Mouse (Mus musculus): Measurements from ENCODE around the gene Cdk1. TPM values are rescaled to one million over a fixed set of nuclear protein-coding genes. Genes with fewer than 3 reads are reported as not detected.
"Not testable (repeated sequence)": the region's sequence is repeated elsewhere in the genome, so short reads cannot be mapped to it uniquely, and the experiment has no call there.

Cdk1 gene
- polyA plus RNA-seq, 1 experiment from 2014 or later, result 531 TPM

DNA sequence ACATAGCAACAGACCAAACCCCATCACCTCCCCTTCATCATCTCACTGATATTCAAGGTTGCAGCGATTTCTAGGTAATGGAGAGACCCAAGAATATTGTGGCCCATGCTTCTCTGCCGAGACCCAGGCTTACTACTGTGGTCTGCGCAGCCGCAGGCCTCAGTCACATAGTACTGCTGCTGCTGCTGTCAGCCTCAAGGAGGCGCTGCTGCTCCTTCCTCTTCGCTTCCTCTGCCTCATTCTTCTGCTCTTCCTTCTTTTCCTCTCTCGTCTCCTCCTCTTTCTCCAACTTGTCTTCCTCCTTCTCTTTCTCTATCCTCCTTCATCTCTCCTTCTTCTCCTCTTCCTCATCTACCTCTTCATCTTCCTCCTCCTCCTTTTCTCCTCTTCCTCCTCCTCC is 22.4 kb upstream of the Cdk1 start:
- no peak overlapping the region for H3K4me3 ChIP-seq (ENCODE audit: low read length)
- H3K27ac ChIP-seq (ENCODE audit: low read length), result no peak overlapping the region
- H3K27me3 ChIP-seq (ENCODE audit: insufficient read depth, low read length), result no peaks in the 10 kb centered on the region
- no peaks in the 10 kb centered on the region for H3K4me1 ChIP-seq (ENCODE audit: insufficient read depth, low read length)
- H3K9me3 ChIP-seq (ENCODE audit: low read length), result no peaks in the 10 kb centered on the region
- no peak overlapping the region for H3K4me2 ChIP-seq (replicated peaks; ENCODE audit: low read depth, low read length)
- 62% methylated on average over 7 of the region's 7 CpGs for WGBS
- ATAC-seq (ENCODE audit: low FRiP score, low TSS enrichment), result no peak
- no peaks in the 10 kb centered on the region for H3K36me3 ChIP-seq (ENCODE audit: insufficient read depth, low read length)
- H3K9ac ChIP-seq (replicated peaks; ENCODE audit: low read length), result no peak overlapping the region

DNA sequence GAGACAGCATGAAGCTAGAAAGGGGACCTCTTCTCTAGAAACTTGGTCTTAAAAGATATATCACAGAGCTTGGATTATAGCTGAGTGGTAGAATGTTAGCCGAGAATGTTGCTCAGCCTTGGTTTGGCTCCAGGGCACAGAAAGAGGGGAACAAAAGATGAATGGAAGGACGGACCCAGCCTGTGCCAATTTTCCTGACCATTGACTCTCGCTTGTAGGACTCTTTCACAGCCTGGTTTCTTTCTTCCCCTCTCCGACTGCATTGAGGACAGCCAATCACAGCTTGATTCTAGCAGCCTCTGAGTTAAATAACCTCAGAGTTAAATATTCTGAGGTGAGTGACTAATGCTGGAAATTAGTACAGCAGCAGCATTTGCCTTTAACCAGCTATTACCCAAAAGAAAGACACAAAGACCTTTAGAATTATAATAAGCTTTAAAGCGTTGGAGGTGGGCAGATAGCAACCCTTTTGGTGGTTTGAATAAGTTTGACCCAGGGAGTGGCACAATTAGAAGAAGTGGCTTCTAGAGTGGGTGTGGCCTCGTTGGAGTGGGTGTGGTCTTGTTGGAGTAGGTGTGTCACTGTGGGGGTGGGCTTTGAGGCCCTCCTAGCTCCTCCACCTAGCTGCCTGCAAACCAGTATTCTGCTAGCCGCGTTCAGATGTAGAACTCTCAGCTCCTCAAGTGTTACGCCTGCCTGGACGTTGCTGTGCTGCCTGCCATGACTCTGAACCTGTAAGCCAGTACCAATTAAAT is 21.2 kb upstream of the Cdk1 start:
- Histone ChIP-seq H3K4me2 (replicated peaks; ENCODE audit: low read depth, low read length) (no peak overlapping the region), H3K27ac (ENCODE audit: low read length) (no peak overlapping the region), H3K9me3 (ENCODE audit: low read length) (no peaks in the 10 kb centered on the region), H3K36me3 (ENCODE audit: insufficient read depth, low read length) (no peaks in the 10 kb centered on the region), H3K4me3 (ENCODE audit: low read length) (no peak overlapping the region), H3K4me1 (ENCODE audit: insufficient read depth, low read length) (no peaks in the 10 kb centered on the region), H3K9ac (replicated peaks; ENCODE audit: low read length) (no peak overlapping the region), H3K27me3 (ENCODE audit: insufficient read depth, low read length) (no peaks in the 10 kb centered on the region)
- 77% methylated on average over 10 of the region's 10 CpGs for WGBS
- no peak for ATAC-seq (ENCODE audit: low FRiP score, low TSS enrichment)

DNA sequence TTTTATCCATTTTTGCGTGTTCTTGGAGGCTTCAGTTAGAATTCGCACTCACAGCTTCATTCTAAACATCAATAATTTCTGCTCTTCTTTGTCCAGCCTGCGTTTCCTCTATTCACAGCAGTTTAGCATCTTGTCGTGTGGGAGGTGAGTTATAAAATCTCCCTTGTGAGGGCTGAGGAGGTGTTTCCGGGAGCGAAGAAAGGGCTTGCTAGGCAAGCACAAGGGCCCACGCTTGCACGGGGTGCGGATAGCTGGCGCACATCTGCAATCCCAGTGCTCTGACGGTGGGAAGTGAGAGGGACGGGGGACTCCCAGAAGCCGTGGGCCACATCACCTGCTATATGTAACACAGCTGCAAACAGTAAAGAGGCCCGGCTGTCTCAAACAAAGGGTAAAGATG is 19.3 kb upstream of the Cdk1 start:
- no peak overlapping the region for H3K9ac ChIP-seq (replicated peaks; ENCODE audit: low read length)
- H3K9me3 ChIP-seq (ENCODE audit: low read length), result no peaks in the 10 kb centered on the region
- H3K27ac ChIP-seq (ENCODE audit: low read length), result no peak overlapping the region
- H3K27me3 ChIP-seq (ENCODE audit: insufficient read depth, low read length), result no peaks in the 10 kb centered on the region
- H3K4me1 ChIP-seq (ENCODE audit: insufficient read depth, low read length), result no peaks in the 10 kb centered on the region
- 59% methylated on average over 14 of the region's 14 CpGs for WGBS
- H3K4me2 ChIP-seq (replicated peaks; ENCODE audit: low read depth, low read length), result no peak overlapping the region
- no peak overlapping the region for H3K4me3 ChIP-seq (ENCODE audit: low read length)
- no peaks in the 10 kb centered on the region for H3K36me3 ChIP-seq (ENCODE audit: insufficient read depth, low read length)
- no peak for ATAC-seq (ENCODE audit: low FRiP score, low TSS enrichment)

DNA sequence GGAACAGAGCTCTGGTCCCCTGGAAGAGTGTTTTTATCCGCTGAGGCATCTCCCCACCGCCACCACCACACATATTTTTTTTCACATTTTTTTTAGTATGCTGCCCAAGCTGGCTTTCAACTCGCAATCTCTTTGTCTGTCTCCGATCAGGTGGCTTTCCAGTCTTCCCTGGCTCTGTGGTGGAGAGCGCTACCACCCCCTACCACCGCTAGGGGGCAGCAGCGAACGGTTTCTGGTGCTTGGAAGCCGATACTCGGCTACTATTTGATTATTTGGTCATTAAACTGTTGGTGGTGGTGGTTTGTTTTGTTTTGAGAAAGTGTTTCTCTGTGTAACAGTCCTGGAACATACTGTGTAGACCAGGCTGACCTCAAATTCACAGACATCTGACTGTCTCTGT is 18.7 kb upstream of the Cdk1 start:
- Histone ChIP-seq H3K27ac (ENCODE audit: low read length) (no peak overlapping the region), H3K9me3 (ENCODE audit: low read length) (no peaks in the 10 kb centered on the region), H3K36me3 (ENCODE audit: insufficient read depth, low read length) (no peaks in the 10 kb centered on the region), H3K4me1 (ENCODE audit: insufficient read depth, low read length) (no peaks in the 10 kb centered on the region), H3K4me3 (ENCODE audit: low read length) (no peak overlapping the region), H3K4me2 (replicated peaks; ENCODE audit: low read depth, low read length) (no peak overlapping the region), H3K27me3 (ENCODE audit: insufficient read depth, low read length) (no peaks in the 10 kb centered on the region), H3K9ac (replicated peaks; ENCODE audit: low read length) (no peak overlapping the region)
- ATAC-seq (ENCODE audit: low FRiP score, low TSS enrichment), result no peak
- 25% methylated on average over 10 of the region's 10 CpGs for WGBS

DNA sequence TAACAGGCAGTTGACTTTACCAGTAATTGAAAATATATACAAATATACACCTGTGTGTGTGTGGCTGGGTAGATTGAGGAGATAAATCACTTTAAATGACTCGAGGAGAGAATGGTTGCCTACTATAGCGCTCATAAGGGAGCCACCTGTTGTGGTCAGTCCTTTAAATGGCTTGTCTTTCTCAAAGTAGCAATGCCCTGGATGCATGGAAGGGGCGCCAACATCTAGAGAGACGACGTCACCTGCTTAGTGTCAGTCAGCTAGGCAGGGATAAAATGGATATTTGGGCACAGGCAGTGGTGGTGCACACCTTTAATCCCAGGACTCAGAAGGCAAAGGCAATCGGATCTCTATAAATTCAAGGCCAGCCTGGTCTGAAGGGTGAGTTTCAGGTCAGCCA is 16.6 kb upstream of the Cdk1 start:
- no peaks in the 10 kb centered on the region for H3K27me3 ChIP-seq (ENCODE audit: insufficient read depth, low read length)
- H3K27ac ChIP-seq (ENCODE audit: low read length), result no peak overlapping the region
- no peaks in the 10 kb centered on the region for H3K4me1 ChIP-seq (ENCODE audit: insufficient read depth, low read length)
- WGBS, result 81% methylated on average over 6 of the region's 6 CpGs
- ATAC-seq (ENCODE audit: low FRiP score, low TSS enrichment), result no peak
- no peak overlapping the region for H3K4me2 ChIP-seq (replicated peaks; ENCODE audit: low read depth, low read length)
- no peak overlapping the region for H3K9ac ChIP-seq (replicated peaks; ENCODE audit: low read length)
- no peaks in the 10 kb centered on the region for H3K36me3 ChIP-seq (ENCODE audit: insufficient read depth, low read length)
- H3K4me3 ChIP-seq (ENCODE audit: low read length), result no peak overlapping the region
- no peaks in the 10 kb centered on the region for H3K9me3 ChIP-seq (ENCODE audit: low read length)

DNA sequence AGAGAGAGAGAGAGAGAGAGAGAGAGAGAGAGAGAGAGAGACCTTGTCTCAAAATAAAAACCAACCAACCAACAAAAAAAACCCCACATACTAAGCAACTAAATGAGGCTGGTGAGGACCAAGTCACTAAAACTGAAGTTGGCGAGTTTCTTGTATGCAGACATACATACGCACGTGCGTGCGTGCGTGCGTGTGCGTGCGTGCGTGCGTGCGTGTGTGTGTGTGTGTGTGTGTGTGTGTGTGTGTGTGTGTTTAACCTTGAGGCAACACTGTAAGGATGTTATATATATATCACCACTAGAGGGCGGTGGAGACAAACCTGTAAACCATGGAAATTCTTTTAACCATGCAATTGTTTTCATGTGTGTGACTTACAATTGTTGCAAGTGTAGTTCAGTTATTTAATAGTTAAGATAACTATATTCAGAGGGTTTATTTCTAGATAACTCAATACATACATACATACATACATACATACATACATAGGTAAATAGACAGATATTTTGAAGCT is 14.2 kb upstream of the Cdk1 start:
- ATAC-seq (ENCODE audit: low FRiP score, low TSS enrichment), result no peak
- H3K36me3 ChIP-seq (ENCODE audit: insufficient read depth, low read length), result no peaks in the 10 kb centered on the region
- 82% methylated on average over 13 of the region's 13 CpGs for WGBS
- H3K9ac ChIP-seq (replicated peaks; ENCODE audit: low read length), result no peak overlapping the region
- H3K27me3 ChIP-seq (ENCODE audit: insufficient read depth, low read length), result no peaks in the 10 kb centered on the region
- no peaks in the 10 kb centered on the region for H3K4me1 ChIP-seq (ENCODE audit: insufficient read depth, low read length)
- H3K4me3 ChIP-seq (ENCODE audit: low read length), result no peak overlapping the region
- no peaks in the 10 kb centered on the region for H3K9me3 ChIP-seq (ENCODE audit: low read length)
- H3K27ac ChIP-seq (ENCODE audit: low read length), result no peak overlapping the region
- no peak overlapping the region for H3K4me2 ChIP-seq (replicated peaks; ENCODE audit: low read depth, low read length)

DNA sequence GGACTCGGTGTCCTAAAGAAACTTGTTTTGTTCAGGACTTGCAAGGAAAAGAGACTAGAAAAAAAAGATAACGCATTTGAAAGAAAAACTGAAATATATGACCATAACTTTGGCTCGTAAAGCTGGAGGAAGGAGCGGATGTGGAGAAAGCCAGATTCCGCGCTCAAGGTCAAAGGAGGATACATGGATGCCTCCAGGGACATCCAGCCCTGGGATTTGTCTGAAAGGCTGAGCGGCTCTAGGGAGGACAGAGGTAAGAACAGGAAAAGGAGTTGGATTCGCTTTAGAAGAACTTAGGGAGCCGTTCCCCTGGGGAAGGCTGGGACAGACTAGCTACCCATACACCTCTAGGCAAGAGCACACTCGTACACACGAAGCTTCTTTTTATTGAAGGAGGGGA is 13.5 kb upstream of the Cdk1 start:
- no peaks in the 10 kb centered on the region for H3K27me3 ChIP-seq (ENCODE audit: insufficient read depth, low read length)
- WGBS, result 73% methylated on average over 11 of the region's 11 CpGs
- no peak for ATAC-seq (ENCODE audit: low FRiP score, low TSS enrichment)
- H3K9ac ChIP-seq (replicated peaks; ENCODE audit: low read length), result no peak overlapping the region
- no peaks in the 10 kb centered on the region for H3K4me1 ChIP-seq (ENCODE audit: insufficient read depth, low read length)
- H3K4me3 ChIP-seq (ENCODE audit: low read length), result no peak overlapping the region
- no peak overlapping the region for H3K27ac ChIP-seq (ENCODE audit: low read length)
- H3K4me2 ChIP-seq (replicated peaks; ENCODE audit: low read depth, low read length), result no peak overlapping the region
- no peaks in the 10 kb centered on the region for H3K36me3 ChIP-seq (ENCODE audit: insufficient read depth, low read length)
- no peaks in the 10 kb centered on the region; the same call in 1 of the 2 replicates for H3K9me3 ChIP-seq (ENCODE audit: low read length)

DNA sequence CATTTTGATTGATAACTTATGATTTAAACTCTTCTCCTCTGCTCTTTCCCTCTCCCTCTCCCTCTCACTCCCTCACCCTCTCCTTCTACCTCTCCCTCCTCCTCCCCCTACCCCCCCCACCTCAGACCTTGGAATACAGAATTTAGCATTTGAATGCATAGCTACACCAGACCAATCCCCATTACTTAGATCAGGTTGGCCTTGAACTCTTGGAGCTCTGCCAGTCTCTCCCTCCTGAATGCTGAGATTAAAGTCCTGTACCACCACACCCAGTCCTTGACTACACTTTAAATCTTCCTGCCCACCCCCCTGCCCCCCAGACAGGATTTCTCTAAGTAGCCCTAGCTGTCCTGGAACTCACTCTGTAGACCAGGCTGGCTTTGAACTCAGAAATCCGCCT is 6.9 kb upstream of the Cdk1 start:
- ATAC-seq (ENCODE audit: low FRiP score, low TSS enrichment), result no peak
- H3K4me2 ChIP-seq (replicated peaks; ENCODE audit: low read depth, low read length), result no peak overlapping the region

DNA sequence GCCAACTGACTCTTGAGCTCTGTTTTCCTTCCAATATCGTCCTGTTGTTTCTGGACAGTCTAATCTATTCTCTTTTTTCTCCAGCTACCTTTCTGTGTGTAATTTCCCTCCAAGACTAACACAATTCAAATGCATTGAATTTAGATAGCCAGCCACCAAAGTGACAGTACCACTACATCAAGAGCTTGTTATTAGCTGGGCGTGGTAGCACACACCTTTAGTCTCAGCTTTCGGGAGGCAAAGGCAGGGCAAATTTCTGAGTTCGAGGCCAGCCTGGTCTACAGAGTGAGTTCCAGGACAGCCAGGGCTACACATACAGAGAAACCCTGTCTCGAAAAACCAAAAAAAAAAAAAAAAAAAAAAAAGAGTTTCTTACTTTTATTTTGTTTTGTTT is 345 bp upstream of the Cdk1 start:
- H3K27me3 ChIP-seq (ENCODE audit: insufficient read depth, low read length); H3K27ac ChIP-seq (ENCODE audit: low read length); H3K9me3 ChIP-seq (ENCODE audit: low read length): not testable (repeated sequence)
- Histone ChIP-seq H3K36me3 (ENCODE audit: insufficient read depth, low read length) (peaks cover 12% of the 10 kb centered on the region), H3K4me1 (ENCODE audit: insufficient read depth, low read length) (peaks cover 28% of the 10 kb centered on the region), H3K4me2 (replicated peaks; ENCODE audit: low read depth, low read length) (peak overlapping the region; percentile 86), H3K9ac (replicated peaks; ENCODE audit: low read length) (0 out of 2 replicates have a peak overlapping the region, but pooled peaks have one; percentile 31), H3K4me3 (ENCODE audit: low read length) (peak overlapping the region; percentile 92)
- ATAC-seq (ENCODE audit: low FRiP score, low TSS enrichment), result 0 out of 2 replicates have a peak, but pooled peaks have one; percentile 1
- WGBS, result 33% methylated on average over 5 of the region's 5 CpGs

More for the DNA sequence above, 6.9 kb upstream of the Cdk1 start:
- no peak overlapping the region for H3K4me3 ChIP-seq (ENCODE audit: low read length)
- H3K4me1 ChIP-seq (ENCODE audit: insufficient read depth, low read length), result no peaks in the 10 kb centered on the region
- H3K36me3 ChIP-seq (ENCODE audit: insufficient read depth, low read length), result no peaks in the 10 kb centered on the region
- no peak overlapping the region for H3K9ac ChIP-seq (replicated peaks; ENCODE audit: low read length)
- H3K27ac ChIP-seq (ENCODE audit: low read length), result no peak overlapping the region
- WGBS, result 86% methylated on average over 1 of the region's 1 CpGs
- no peaks in the 10 kb centered on the region for H3K27me3 ChIP-seq (ENCODE audit: insufficient read depth, low read length)
- H3K9me3 ChIP-seq (ENCODE audit: low read length), result no peaks in the 10 kb centered on the region; the same call in 1 of the 2 replicates

DNA sequence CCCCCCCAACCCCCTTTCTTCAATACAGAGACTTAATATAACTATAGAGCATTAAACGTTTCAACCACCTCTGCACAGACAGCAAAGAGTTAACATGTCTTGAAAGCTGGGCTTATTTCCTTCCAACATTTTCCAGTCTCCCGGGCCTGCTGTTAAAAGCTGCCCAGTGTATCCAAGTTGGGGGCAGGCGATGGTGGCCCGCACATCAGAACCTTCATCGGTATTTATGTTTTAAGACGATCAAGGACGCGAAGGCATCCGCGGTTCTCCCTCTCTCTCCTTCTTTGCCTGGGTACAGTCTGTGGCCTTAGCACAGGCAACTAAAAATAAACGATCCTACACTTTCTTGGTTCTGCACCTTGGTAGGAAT is 911 bp downstream of the Cdk1 start:
- peaks cover 34% of the 10 kb centered on the region for H3K4me1 ChIP-seq (ENCODE audit: insufficient read depth, low read length)
- peaks cover 23% of the 10 kb centered on the region for H3K36me3 ChIP-seq (ENCODE audit: insufficient read depth, low read length)
- no peak for ATAC-seq (ENCODE audit: low FRiP score, low TSS enrichment)
- H3K27me3 ChIP-seq (ENCODE audit: insufficient read depth, low read length), result no peaks in the 10 kb centered on the region
- peak overlapping the region; percentile 95 for H3K9ac ChIP-seq (replicated peaks; ENCODE audit: low read length)
- H3K27ac ChIP-seq (ENCODE audit: low read length), result peak overlapping the region; percentile 87
- no peaks in the 10 kb centered on the region for H3K9me3 ChIP-seq (ENCODE audit: low read length)
- under 1% methylated on average over 11 of the region's 11 CpGs for WGBS
- H3K4me2 ChIP-seq (replicated peaks; ENCODE audit: low read depth, low read length), result peak overlapping the region; percentile 86
- peak overlapping the region; percentile 92 for H3K4me3 ChIP-seq (ENCODE audit: low read length)
